Mouse (Mus musculus): ENCODE measurements around the gene Aff4. TPM values are rescaled to one million over a fixed set of nuclear protein-coding genes. Genes with fewer than 3 reads are reported as not detected.

Aff4 gene
- total and polyA plus RNA-seq, 2 experiments from 2014 or later, result 90.2 to 103 TPM

GRCm38 (mm10) chr11:53431347-53432056 lies 80.9 kb downstream of the Aff4 start:
- H3K9me3 ChIP-seq (ENCODE audit: low read length), result no peaks in the 10 kb centered on the region
- peaks cover 9% of the 10 kb centered on the region; the same call in 1 of the 2 replicates for H3K4me1 ChIP-seq (ENCODE audit: insufficient read depth, low read length)
- no peak for TF ChIP-seq CTCF (IDR thresholded peaks at IDR 0.05)
- 20% methylated on average over 9 of the region's 9 CpGs for WGBS
- H3K27ac ChIP-seq (ENCODE audit: low read depth, low read length), result peak overlapping the region; percentile 73
- ATAC-seq (ENCODE audit: low FRiP score) (peak; percentile 28), DNase-seq (ENCODE audit: low spot score) (peak; percentile 14)
- H3K36me3 ChIP-seq (ENCODE audit: insufficient read depth, low read length), result peaks cover 9% of the 10 kb centered on the region
- H3K27me3 ChIP-seq (ENCODE audit: insufficient read depth, low read length), result no peaks in the 10 kb centered on the region
- H3K4me2 ChIP-seq (ENCODE audit: low read depth, low read length, poor library complexity, severe bottlenecking), result peak overlapping the region; percentile 64
- peak overlapping the region; percentile 56 for H3K9ac ChIP-seq (replicated peaks; ENCODE audit: low read length, poor library complexity, severe bottlenecking)
- peak overlapping the region; percentile 62 for H3K4me3 ChIP-seq (ENCODE audit: low read depth, low read length)

GRCm38 (mm10) chr11:53433057-53433456 lies 82.4 kb downstream of the Aff4 start:
- Histone ChIP-seq H3K4me3 (ENCODE audit: low read depth, low read length) (no peak overlapping the region), H3K36me3 (ENCODE audit: insufficient read depth, low read length) (peaks cover 8% of the 10 kb centered on the region), H3K27me3 (ENCODE audit: insufficient read depth, low read length) (no peaks in the 10 kb centered on the region), H3K4me2 (ENCODE audit: low read depth, low read length, poor library complexity, severe bottlenecking) (no peak overlapping the region), H3K9me3 (ENCODE audit: low read length) (no peaks in the 10 kb centered on the region), H3K4me1 (ENCODE audit: insufficient read depth, low read length) (peaks cover 9% of the 10 kb centered on the region; the same call in 1 of the 2 replicates), H3K9ac (replicated peaks; ENCODE audit: low read length, poor library complexity, severe bottlenecking) (no peak overlapping the region), H3K27ac (ENCODE audit: low read depth, low read length) (no peak overlapping the region)
- DNase-seq (ENCODE audit: low spot score) (no peak), ATAC-seq (ENCODE audit: low FRiP score) (no peak)
- 70% methylated on average over 6 of the region's 6 CpGs for WGBS
- TF ChIP-seq CTCF (IDR thresholded peaks at IDR 0.05), result no peak

GRCm38 (mm10) chr11:53435504-53435903 lies 84.9 kb downstream of the Aff4 start:
- 82% methylated on average over 8 of the region's 8 CpGs for WGBS
- Histone ChIP-seq H3K36me3 (ENCODE audit: insufficient read depth, low read length) (no peaks in the 10 kb centered on the region), H3K4me3 (ENCODE audit: low read depth, low read length) (no peak overlapping the region), H3K9ac (replicated peaks; ENCODE audit: low read length, poor library complexity, severe bottlenecking) (no peak overlapping the region), H3K9me3 (ENCODE audit: low read length) (no peaks in the 10 kb centered on the region), H3K4me2 (ENCODE audit: low read depth, low read length, poor library complexity, severe bottlenecking) (no peak overlapping the region), H3K27ac (ENCODE audit: low read depth, low read length) (no peak overlapping the region), H3K4me1 (ENCODE audit: insufficient read depth, low read length) (0 out of 2 replicates have a peak, but pooled peaks cover 5% of the 10 kb centered on the region), H3K27me3 (ENCODE audit: insufficient read depth, low read length) (no peaks in the 10 kb centered on the region)
- DNase-seq (ENCODE audit: low spot score) (no peak), ATAC-seq (ENCODE audit: low FRiP score) (no peak)
- no peak for TF ChIP-seq CTCF (IDR thresholded peaks at IDR 0.05)

GRCm38 (mm10) chr11:53436338-53436737 lies 85.7 kb downstream of the Aff4 start:
- Histone ChIP-seq H3K36me3 (ENCODE audit: insufficient read depth, low read length) (no peaks in the 10 kb centered on the region), H3K4me3 (ENCODE audit: low read depth, low read length) (no peak overlapping the region), H3K4me2 (ENCODE audit: low read depth, low read length, poor library complexity, severe bottlenecking) (no peak overlapping the region), H3K4me1 (ENCODE audit: insufficient read depth, low read length) (0 out of 2 replicates have a peak, but pooled peaks cover 4% of the 10 kb centered on the region), H3K9ac (replicated peaks; ENCODE audit: low read length, poor library complexity, severe bottlenecking) (no peak overlapping the region), H3K27me3 (ENCODE audit: insufficient read depth, low read length) (no peaks in the 10 kb centered on the region), H3K27ac (ENCODE audit: low read depth, low read length) (no peak overlapping the region), H3K9me3 (ENCODE audit: low read length) (no peaks in the 10 kb centered on the region)
- ATAC-seq (ENCODE audit: low FRiP score) (no peak), DNase-seq (ENCODE audit: low spot score) (no peak)
- WGBS, result 86% methylated on average over 6 of the region's 6 CpGs
- TF ChIP-seq CTCF (IDR thresholded peaks at IDR 0.05), result no peak

GRCm38 (mm10) chr11:53441921-53442320 lies 91.3 kb downstream of the Aff4 start:
- 42% methylated on average over 12 of the region's 12 CpGs for WGBS
- ATAC-seq (ENCODE audit: low FRiP score), result no peak
- H3K27ac ChIP-seq (ENCODE audit: low read depth, low read length), result no peak overlapping the region

GRCm38 (mm10) chr11:53443861-53444260 lies 93.2 kb downstream of the Aff4 start:
- Histone ChIP-seq H3K27me3 (ENCODE audit: insufficient read depth, low read length) (no peaks in the 10 kb centered on the region), H3K27ac (ENCODE audit: low read depth, low read length) (no peak overlapping the region), H3K4me1 (ENCODE audit: insufficient read depth, low read length) (no peaks in the 10 kb centered on the region), H3K36me3 (ENCODE audit: insufficient read depth, low read length) (no peaks in the 10 kb centered on the region), H3K4me2 (ENCODE audit: low read depth, low read length, poor library complexity, severe bottlenecking) (no peak overlapping the region), H3K9me3 (ENCODE audit: low read length) (no peaks in the 10 kb centered on the region), H3K9ac (replicated peaks; ENCODE audit: low read length, poor library complexity, severe bottlenecking) (no peak overlapping the region), H3K4me3 (ENCODE audit: low read depth, low read length) (no peak overlapping the region)
- no peak for DNase-seq (ENCODE audit: low spot score)
- ATAC-seq (ENCODE audit: low FRiP score), result no peak
- peak; percentile 70 for TF ChIP-seq CTCF (IDR thresholded peaks at IDR 0.05)
- 31% methylated on average over 6 of the region's 6 CpGs for WGBS

More at GRCm38 (mm10) chr11:53441921-53442320, 91.3 kb downstream of the Aff4 start:
- Histone ChIP-seq H3K27me3 (ENCODE audit: insufficient read depth, low read length) (no peaks in the 10 kb centered on the region), H3K4me2 (ENCODE audit: low read depth, low read length, poor library complexity, severe bottlenecking) (no peak overlapping the region), H3K9ac (replicated peaks; ENCODE audit: low read length, poor library complexity, severe bottlenecking) (no peak overlapping the region), H3K4me3 (ENCODE audit: low read depth, low read length) (no peak overlapping the region), H3K9me3 (ENCODE audit: low read length) (no peaks in the 10 kb centered on the region), H3K36me3 (ENCODE audit: insufficient read depth, low read length) (no peaks in the 10 kb centered on the region), H3K4me1 (ENCODE audit: insufficient read depth, low read length) (no peaks in the 10 kb centered on the region)
- TF ChIP-seq CTCF (IDR thresholded peaks at IDR 0.05), result no peak
- no peak for DNase-seq (ENCODE audit: low spot score)

Measured in midbrain, postnatal 0 days (tissue).